Mouse (Mus musculus) C2C12 (cell line): ENCODE data around the gene Resp18.

Experiments used
- CEBPB ChIP-seq: IDR thresholded peaks from one replicate; pipeline ENCODE4 v1.6.1; 2011; ENCODE audit warnings: low read depth, mild to moderate bottlenecking, control low read depth, moderate library complexity
- CTCF ChIP-seq: IDR thresholded peaks from one replicate; pipeline ENCODE4 v1.5.1; 2011; ENCODE audit not compliant: control insufficient read depth, insufficient read depth, insufficient read length
- MAX ChIP-seq: IDR thresholded peaks from one replicate; pipeline ENCODE4 v1.6.1; 2011; ENCODE audit warnings: mild to moderate bottlenecking, control low read depth
- MYOD1 ChIP-seq: IDR thresholded peaks from one replicate; pipeline ENCODE4 v1.6.1; 2011; ENCODE audit warnings: low read depth; ENCODE audit not compliant: control insufficient read depth, insufficient read length
- USF1 ChIP-seq: IDR thresholded peaks from one replicate; pipeline ENCODE4 v1.6.1; 2011; ENCODE audit warnings: low read depth, mild to moderate bottlenecking, control low read depth, moderate library complexity

DNA sequence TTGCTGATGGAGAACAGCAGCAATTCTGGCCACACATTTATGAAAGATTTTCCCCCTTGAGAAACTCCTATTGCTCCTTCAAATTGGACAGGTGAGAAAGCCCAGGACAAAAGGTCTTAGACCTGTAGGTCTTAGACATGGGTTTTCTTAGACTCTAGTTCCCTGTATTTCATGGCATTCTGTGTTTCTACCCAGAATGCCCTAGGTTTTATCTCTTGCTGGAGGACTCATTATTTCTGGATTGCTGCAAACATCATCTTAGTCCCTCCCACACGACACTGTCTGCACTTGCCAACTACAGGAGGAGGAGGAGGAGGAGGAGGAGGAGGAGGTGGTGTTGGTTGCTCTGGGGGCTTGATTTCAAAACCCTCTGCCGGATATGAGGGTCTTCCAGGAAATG, 52.1 kb downstream of the Resp18 start:
- TF ChIP-seq USF1, result no peak
- no peak for TF ChIP-seq CTCF
- no peak for TF ChIP-seq MAX
- TF ChIP-seq MYOD1, result no peak
- no peak for TF ChIP-seq CEBPB
